Mouse (Mus musculus): ENCODE results near the gene Cdkn1a.
"Not testable (repeated sequence)": the region's sequence is repeated elsewhere in the genome, so short reads cannot be mapped to it uniquely, and the experiment has no call there.

The Cdkn1a gene

GRCm38 (mm10) chr17:29090776-29091175, at the start of gene Cdkn1a:
Gene Cdkn1a (plus strand): TSS chr17:29090976.
- in situ Hi-C loops (cut with MboI; ENCODE audit: low pct_unique_long_range_greater_than_20kb in 1 of 2, low sequenced_read_pairs in 2 of 2, unreplicated experiment in 1 of 2) = loop anchor here (5.0 kb wide), 2 partner anchors 38 to 43 kb away; no protein-coding TSS in a partner anchor

- in situ Hi-C loops (cut with MboI; ENCODE audit: low pct_unique_long_range_greater_than_20kb in 1 of 2, low sequenced_read_pairs in 2 of 2, unreplicated experiment in 1 of 2) = not testable (repeated sequence)
Observed at GRCm38 (mm10) chr17:29041632-29042031, 49.1 kb upstream of the Cdkn1a start.

- in situ Hi-C loops (cut with MboI; ENCODE audit: low pct_unique_long_range_greater_than_20kb in 1 of 2, low sequenced_read_pairs in 2 of 2, unreplicated experiment in 1 of 2) = no loop called here
Observed at GRCm38 (mm10) chr17:29042569-29042968, 48.2 kb upstream of the Cdkn1a start.

- in situ Hi-C loops (cut with MboI; ENCODE audit: low pct_unique_long_range_greater_than_20kb in 1 of 2, low sequenced_read_pairs in 2 of 2, unreplicated experiment in 1 of 2) = no loop called here
Observed at GRCm38 (mm10) chr17:29043583-29043982, 47.2 kb upstream of the Cdkn1a start.

GRCm38 (mm10) chr17:29044146-29044924, 46.4 kb upstream of the Cdkn1a start:
- in situ Hi-C loops (cut with MboI; ENCODE audit: low pct_unique_long_range_greater_than_20kb in 1 of 2, low sequenced_read_pairs in 2 of 2, unreplicated experiment in 1 of 2) = no loop called here

- in situ Hi-C loops (cut with MboI; ENCODE audit: low pct_unique_long_range_greater_than_20kb in 1 of 2, low sequenced_read_pairs in 2 of 2, unreplicated experiment in 1 of 2) = loop anchor here (5.0 kb wide), 2 partner anchors 47 to 202 kb away; partner anchors contain the start of gene Cdkn1a (in 1 of the 2)
Observed at GRCm38 (mm10) chr17:29044925-29045319, 45.9 kb upstream of the Cdkn1a start.

GRCm38 (mm10) chr17:29045741-29046530, 44.8 kb upstream of the Cdkn1a start:
- in situ Hi-C loops (cut with MboI; ENCODE audit: low pct_unique_long_range_greater_than_20kb in 1 of 2, low sequenced_read_pairs in 2 of 2, unreplicated experiment in 1 of 2) = loop anchor here (5.0 kb wide), 2 partner anchors 46 to 201 kb away; partner anchors contain the start of gene Cdkn1a (in 1 of the 2)

- in situ Hi-C loops (cut with MboI; ENCODE audit: low pct_unique_long_range_greater_than_20kb in 1 of 2, low sequenced_read_pairs in 2 of 2, unreplicated experiment in 1 of 2) = loop anchor here (5.0 kb wide), 2 partner anchors 45 to 200 kb away; partner anchors contain the start of gene Cdkn1a (in 1 of the 2)
Observed at GRCm38 (mm10) chr17:29046863-29047262, 43.9 kb upstream of the Cdkn1a start.

- in situ Hi-C loops (cut with MboI; ENCODE audit: low pct_unique_long_range_greater_than_20kb in 1 of 2, low sequenced_read_pairs in 2 of 2, unreplicated experiment in 1 of 2) = loop anchor here (5.0 kb wide), 2 partner anchors 44 to 199 kb away; partner anchors contain the start of gene Cdkn1a (in 1 of the 2)
Observed at GRCm38 (mm10) chr17:29047697-29048514, 42.9 kb upstream of the Cdkn1a start.

GRCm38 (mm10) chr17:29048748-29049507, 41.8 kb upstream of the Cdkn1a start:
- in situ Hi-C loops (cut with MboI; ENCODE audit: low pct_unique_long_range_greater_than_20kb in 1 of 2, low sequenced_read_pairs in 2 of 2, unreplicated experiment in 1 of 2) = loop anchor here (5.0 kb wide), 2 partner anchors 43 to 198 kb away; partner anchors contain the start of gene Cdkn1a (in 1 of the 2)

- in situ Hi-C loops (cut with MboI; ENCODE audit: low pct_unique_long_range_greater_than_20kb in 1 of 2, low sequenced_read_pairs in 2 of 2, unreplicated experiment in 1 of 2) = loop anchor here (5.0 kb wide), 2 partner anchors 43 to 198 kb away; partner anchors contain the start of gene Cdkn1a (in 1 of the 2)
Observed at GRCm38 (mm10) chr17:29049508-29049889, 41.3 kb upstream of the Cdkn1a start.

- in situ Hi-C loops (cut with MboI; ENCODE audit: low pct_unique_long_range_greater_than_20kb in 1 of 2, low sequenced_read_pairs in 2 of 2, unreplicated experiment in 1 of 2) = loop anchor here (5.0 kb wide), 4 partner anchors 42 to 197 kb away; partner anchors contain the start of gene Cdkn1a (in 2 of the 2)
Observed at GRCm38 (mm10) chr17:29049923-29050322, 40.9 kb upstream of the Cdkn1a start.

- in situ Hi-C loops (cut with MboI; ENCODE audit: low pct_unique_long_range_greater_than_20kb in 1 of 2, low sequenced_read_pairs in 2 of 2, unreplicated experiment in 1 of 2) = loop anchor here (5.0 kb wide), 3 partner anchors 42 to 127 kb away; partner anchors contain the start of gene Cdkn1a (in 1 of the 2)
Observed at GRCm38 (mm10) chr17:29050791-29051190, 40.0 kb upstream of the Cdkn1a start.

- in situ Hi-C loops (cut with MboI; ENCODE audit: low pct_unique_long_range_greater_than_20kb in 1 of 2, low sequenced_read_pairs in 2 of 2, unreplicated experiment in 1 of 2) = loop anchor here (5.0 kb wide), 3 partner anchors 39 to 124 kb away; partner anchors contain the start of gene Cdkn1a (in 1 of the 2)
Observed at GRCm38 (mm10) chr17:29053067-29053466, 37.7 kb upstream of the Cdkn1a start.

- in situ Hi-C loops (cut with MboI; ENCODE audit: low pct_unique_long_range_greater_than_20kb in 1 of 2, low sequenced_read_pairs in 2 of 2, unreplicated experiment in 1 of 2) = loop anchor here (5.0 kb wide), 3 partner anchors 38 to 123 kb away; partner anchors contain the start of gene Cdkn1a (in 1 of the 2)
Observed at GRCm38 (mm10) chr17:29053841-29054240, 36.9 kb upstream of the Cdkn1a start.

- in situ Hi-C loops (cut with MboI; ENCODE audit: low pct_unique_long_range_greater_than_20kb in 1 of 2, low sequenced_read_pairs in 2 of 2, unreplicated experiment in 1 of 2) = loop anchor here (5.0 kb wide), 3 partner anchors 38 to 123 kb away; partner anchors contain the start of gene Cdkn1a (in 1 of the 2)
Observed at GRCm38 (mm10) chr17:29054429-29054828, 36.3 kb upstream of the Cdkn1a start.

GRCm38 (mm10) chr17:29055586-29055985, 35.2 kb upstream of the Cdkn1a start:
- in situ Hi-C loops (cut with MboI; ENCODE audit: low pct_unique_long_range_greater_than_20kb in 1 of 2, low sequenced_read_pairs in 2 of 2, unreplicated experiment in 1 of 2) = no loop called here
